ENCODE assay signal across 1 mouse cellular context in genomic region chr6:41727989-41728609, GRCm38 (mm10).
TF ChIP-seq lines count a peak whose summit lies in the region.

No protein-coding gene starts in this region.

TF ChIP-seq in MEL, 35 proteins besides CTCF, POLR2A, EP300 and RAD21 (continued from another document):
- no peak for TF ChIP-seq NRF1 (IDR thresholded peaks at IDR 0.05; ENCODE audit: insufficient read depth, low read depth, low read length, poor library complexity, severe bottlenecking)
